Mouse (Mus musculus): ENCODE measurements around the gene Immp2l. TPM values are rescaled to one million over a fixed set of nuclear protein-coding genes. Genes with fewer than 3 reads are reported as not detected.

Gene Immp2l
- polyA plus RNA-seq, 1 experiment from 2014 or later, result 16.3 TPM

DNA sequence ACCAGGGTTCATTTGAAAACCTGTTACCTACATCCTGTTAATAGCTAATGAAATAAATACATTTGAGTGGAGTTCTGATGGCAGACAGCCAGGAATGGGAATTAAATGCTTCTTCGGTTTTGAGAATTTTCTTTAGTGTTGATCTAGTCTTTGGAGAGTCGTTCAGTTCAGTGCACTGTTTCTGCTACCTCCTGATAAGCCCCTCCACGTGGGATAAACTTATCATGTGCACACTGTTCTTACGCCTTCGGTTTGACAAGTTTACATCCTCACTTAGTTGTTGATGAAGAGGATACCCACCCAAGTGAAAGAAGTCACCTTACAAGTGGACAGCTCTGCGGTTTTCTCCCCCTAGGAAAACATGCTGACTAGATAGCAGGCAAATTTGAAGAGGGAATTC lies 88.2 kb downstream of the Immp2l start:
- Histone ChIP-seq H3K4me1 (ENCODE audit: control insufficient read depth, insufficient read depth, low read length) (no peaks in the 10 kb centered on the region), H3K27ac (ENCODE audit: low read length) (no peak overlapping the region), H3K4me3 (replicated peaks; ENCODE audit: low read length) (no peak overlapping the region), H3K27me3 (ENCODE audit: control insufficient read depth, insufficient read depth, low read length) (no peaks in the 10 kb centered on the region), H3K9ac (ENCODE audit: low read length) (no peak overlapping the region), H3K9me3 (replicated peaks; ENCODE audit: control insufficient read depth, low read length) (no peaks in the 10 kb centered on the region), H3K4me2 (ENCODE audit: low read depth, low read length) (no peak overlapping the region), H3K36me3 (ENCODE audit: control insufficient read depth, insufficient read depth, low read length) (no peaks in the 10 kb centered on the region)
- 40% methylated on average over 6 of the region's 6 CpGs for WGBS
- ATAC-seq (ENCODE audit: insufficient read depth, low FRiP score), result no peak

GRCm38 (mm10) chr12:41118358-41118757 lies 94.5 kb downstream of the Immp2l start:
- H3K9me3 ChIP-seq (replicated peaks; ENCODE audit: control insufficient read depth, low read length), result no peaks in the 10 kb centered on the region
- H3K27ac ChIP-seq (ENCODE audit: low read length), result no peak overlapping the region
- H3K4me1 ChIP-seq (ENCODE audit: control insufficient read depth, insufficient read depth, low read length), result 0 out of 2 replicates have a peak, but pooled peaks cover 2% of the 10 kb centered on the region
- H3K36me3 ChIP-seq (ENCODE audit: control insufficient read depth, insufficient read depth, low read length), result no peaks in the 10 kb centered on the region
- no peak overlapping the region for H3K4me3 ChIP-seq (replicated peaks; ENCODE audit: low read length)
- H3K27me3 ChIP-seq (ENCODE audit: control insufficient read depth, insufficient read depth, low read length), result no peaks in the 10 kb centered on the region
- no peak overlapping the region for H3K9ac ChIP-seq (ENCODE audit: low read length)
- ATAC-seq (ENCODE audit: insufficient read depth, low FRiP score), result no peak
- no peak overlapping the region for H3K4me2 ChIP-seq (ENCODE audit: low read depth, low read length)

- H3K9me3 ChIP-seq (replicated peaks; ENCODE audit: control insufficient read depth, low read length), result no peaks in the 10 kb centered on the region
- H3K4me1 ChIP-seq (ENCODE audit: control insufficient read depth, insufficient read depth, low read length), result 0 out of 2 replicates have a peak, but pooled peaks cover 2% of the 10 kb centered on the region
- H3K4me2 ChIP-seq (ENCODE audit: low read depth, low read length), result no peak overlapping the region
- H3K36me3 ChIP-seq (ENCODE audit: control insufficient read depth, insufficient read depth, low read length), result no peaks in the 10 kb centered on the region
- no peak for ATAC-seq (ENCODE audit: insufficient read depth, low FRiP score)
- 48% methylated on average over 6 of the region's 6 CpGs for WGBS
- H3K27ac ChIP-seq (ENCODE audit: low read length), result no peak overlapping the region
- no peak overlapping the region for H3K4me3 ChIP-seq (replicated peaks; ENCODE audit: low read length)
- H3K27me3 ChIP-seq (ENCODE audit: control insufficient read depth, insufficient read depth, low read length), result no peaks in the 10 kb centered on the region
- H3K9ac ChIP-seq (ENCODE audit: low read length), result no peak overlapping the region
Measured at GRCm38 (mm10) chr12:41119657-41120056, 95.8 kb downstream of the Immp2l start.

GRCm38 (mm10) chr12:41123207-41123606 lies 99.3 kb downstream of the Immp2l start:
- no peak overlapping the region for H3K27ac ChIP-seq (ENCODE audit: low read length)
- no peaks in the 10 kb centered on the region for H3K36me3 ChIP-seq (ENCODE audit: control insufficient read depth, insufficient read depth, low read length)
- no peak for ATAC-seq (ENCODE audit: insufficient read depth, low FRiP score)
- no peak overlapping the region for H3K4me3 ChIP-seq (replicated peaks; ENCODE audit: low read length)
- H3K9me3 ChIP-seq (replicated peaks; ENCODE audit: control insufficient read depth, low read length), result no peaks in the 10 kb centered on the region
- H3K4me1 ChIP-seq (ENCODE audit: control insufficient read depth, insufficient read depth, low read length), result 0 out of 2 replicates have a peak, but pooled peaks cover 2% of the 10 kb centered on the region
- no peak overlapping the region for H3K4me2 ChIP-seq (ENCODE audit: low read depth, low read length)
- H3K27me3 ChIP-seq (ENCODE audit: control insufficient read depth, insufficient read depth, low read length), result no peaks in the 10 kb centered on the region
- 84% methylated on average over 2 of the region's 2 CpGs for WGBS
- H3K9ac ChIP-seq (ENCODE audit: low read length), result no peak overlapping the region

DNA sequence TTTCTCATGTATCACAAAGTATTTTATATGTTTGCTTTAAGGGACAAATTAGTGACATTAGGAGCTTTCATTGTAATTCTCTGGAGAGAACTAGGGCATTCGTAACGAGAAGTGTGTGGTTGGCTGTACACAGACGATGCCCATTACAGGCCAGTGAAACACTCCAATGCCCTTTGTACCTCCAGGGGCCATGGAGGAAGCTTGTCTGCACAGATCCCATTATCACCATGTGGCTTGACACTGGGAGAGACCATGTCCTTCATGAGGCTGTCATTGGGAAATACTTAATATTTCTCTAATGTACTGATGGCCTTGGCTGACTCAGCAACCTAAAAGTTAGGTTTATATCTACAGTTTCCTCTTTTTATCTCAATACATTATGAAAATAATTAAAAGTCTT lies 111.0 kb downstream of the Immp2l start:
- ATAC-seq (ENCODE audit: insufficient read depth, low FRiP score), result no peak
- no peaks in the 10 kb centered on the region for H3K4me1 ChIP-seq (ENCODE audit: control insufficient read depth, insufficient read depth, low read length)
- WGBS, result 67% methylated on average over 3 of the region's 3 CpGs
- H3K9ac ChIP-seq (ENCODE audit: low read length), result no peak overlapping the region
- no peak overlapping the region for H3K4me3 ChIP-seq (replicated peaks; ENCODE audit: low read length)
- no peaks in the 10 kb centered on the region for H3K36me3 ChIP-seq (ENCODE audit: control insufficient read depth, insufficient read depth, low read length)
- no peak overlapping the region for H3K27ac ChIP-seq (ENCODE audit: low read length)
- no peaks in the 10 kb centered on the region for H3K9me3 ChIP-seq (replicated peaks; ENCODE audit: control insufficient read depth, low read length)
- no peaks in the 10 kb centered on the region for H3K27me3 ChIP-seq (ENCODE audit: control insufficient read depth, insufficient read depth, low read length)
- H3K4me2 ChIP-seq (ENCODE audit: low read depth, low read length), result no peak overlapping the region

- Histone ChIP-seq H3K9ac (ENCODE audit: low read length) (no peak overlapping the region), H3K9me3 (replicated peaks; ENCODE audit: control insufficient read depth, low read length) (no peaks in the 10 kb centered on the region), H3K4me1 (ENCODE audit: control insufficient read depth, insufficient read depth, low read length) (no peaks in the 10 kb centered on the region), H3K4me3 (replicated peaks; ENCODE audit: low read length) (no peak overlapping the region), H3K4me2 (ENCODE audit: low read depth, low read length) (no peak overlapping the region), H3K36me3 (ENCODE audit: control insufficient read depth, insufficient read depth, low read length) (no peaks in the 10 kb centered on the region), H3K27me3 (ENCODE audit: control insufficient read depth, insufficient read depth, low read length) (no peaks in the 10 kb centered on the region), H3K27ac (ENCODE audit: low read length) (no peak overlapping the region)
- 70% methylated on average over 4 of the region's 4 CpGs for WGBS
- ATAC-seq (ENCODE audit: insufficient read depth, low FRiP score), result no peak
Measured at GRCm38 (mm10) chr12:41159543-41159942, 135.7 kb downstream of the Immp2l start.

DNA sequence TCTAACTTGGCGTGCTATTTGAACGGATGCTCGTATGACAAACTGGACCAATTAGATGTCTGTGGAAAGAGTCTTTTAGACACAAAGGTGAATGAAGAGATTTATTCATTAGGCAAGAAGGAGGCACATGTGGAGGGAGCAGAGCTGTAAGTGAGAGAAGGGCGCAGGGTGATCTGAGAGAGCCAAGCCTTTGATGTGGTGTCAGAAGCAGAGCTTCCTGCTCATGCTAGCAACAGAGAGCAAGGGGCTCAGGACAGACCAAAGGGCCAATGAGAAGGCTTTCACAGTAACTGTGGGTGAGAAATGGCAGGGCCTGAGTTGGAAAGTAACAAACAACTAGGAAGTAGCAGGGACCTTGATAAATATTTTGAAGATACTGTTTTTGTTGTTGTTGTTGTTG lies 143.9 kb downstream of the Immp2l start:
- no peak overlapping the region for H3K4me3 ChIP-seq (replicated peaks; ENCODE audit: low read length)
- H3K9me3 ChIP-seq (replicated peaks; ENCODE audit: control insufficient read depth, low read length), result no peaks in the 10 kb centered on the region
- H3K4me1 ChIP-seq (ENCODE audit: control insufficient read depth, insufficient read depth, low read length), result no peaks in the 10 kb centered on the region
- H3K27ac ChIP-seq (ENCODE audit: low read length), result no peak overlapping the region
- WGBS, result 87% methylated on average over 4 of the region's 4 CpGs
- H3K9ac ChIP-seq (ENCODE audit: low read length), result no peak overlapping the region
- ATAC-seq (ENCODE audit: insufficient read depth, low FRiP score), result no peak
- H3K4me2 ChIP-seq (ENCODE audit: low read depth, low read length), result no peak overlapping the region
- no peaks in the 10 kb centered on the region for H3K36me3 ChIP-seq (ENCODE audit: control insufficient read depth, insufficient read depth, low read length)
- H3K27me3 ChIP-seq (ENCODE audit: control insufficient read depth, insufficient read depth, low read length), result no peaks in the 10 kb centered on the region

DNA sequence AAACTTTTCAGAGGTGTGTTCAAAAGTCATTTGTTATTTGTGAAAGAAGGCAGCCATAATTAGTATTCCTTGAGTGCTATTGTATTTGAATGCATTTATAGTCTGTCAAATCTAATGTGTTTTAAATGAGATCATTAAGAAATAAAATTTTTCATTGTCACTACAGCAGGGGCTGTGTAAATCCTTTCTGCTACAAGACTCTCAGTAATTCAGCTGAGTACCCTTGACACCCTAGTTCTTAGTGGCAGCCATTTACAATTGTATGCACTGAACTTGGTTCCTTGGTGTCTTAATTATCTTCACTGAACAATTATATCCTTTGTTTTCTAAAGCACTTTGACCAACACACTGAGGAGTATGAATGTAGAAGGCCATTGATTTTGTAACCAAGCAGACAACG lies 146.2 kb downstream of the Immp2l start:
- Histone ChIP-seq H3K9me3 (replicated peaks; ENCODE audit: control insufficient read depth, low read length) (no peaks in the 10 kb centered on the region), H3K27ac (ENCODE audit: low read length) (no peak overlapping the region), H3K9ac (ENCODE audit: low read length) (no peak overlapping the region), H3K36me3 (ENCODE audit: control insufficient read depth, insufficient read depth, low read length) (no peaks in the 10 kb centered on the region), H3K4me3 (replicated peaks; ENCODE audit: low read length) (no peak overlapping the region), H3K4me2 (ENCODE audit: low read depth, low read length) (no peak overlapping the region), H3K4me1 (ENCODE audit: control insufficient read depth, insufficient read depth, low read length) (no peaks in the 10 kb centered on the region), H3K27me3 (ENCODE audit: control insufficient read depth, insufficient read depth, low read length) (no peaks in the 10 kb centered on the region)
- 68% methylated on average over 1 of the region's 1 CpGs for WGBS
- ATAC-seq (ENCODE audit: insufficient read depth, low FRiP score), result no peak

- Histone ChIP-seq H3K4me2 (ENCODE audit: low read depth, low read length) (no peak overlapping the region), H3K4me1 (ENCODE audit: control insufficient read depth, insufficient read depth, low read length) (no peaks in the 10 kb centered on the region), H3K36me3 (ENCODE audit: control insufficient read depth, insufficient read depth, low read length) (no peaks in the 10 kb centered on the region), H3K27ac (ENCODE audit: low read length) (no peak overlapping the region), H3K9ac (ENCODE audit: low read length) (no peak overlapping the region), H3K27me3 (ENCODE audit: control insufficient read depth, insufficient read depth, low read length) (no peaks in the 10 kb centered on the region), H3K9me3 (replicated peaks; ENCODE audit: control insufficient read depth, low read length) (no peaks in the 10 kb centered on the region), H3K4me3 (replicated peaks; ENCODE audit: low read length) (no peak overlapping the region)
- ATAC-seq (ENCODE audit: insufficient read depth, low FRiP score), result no peak
Measured at GRCm38 (mm10) chr12:41182856-41183255, 159.0 kb downstream of the Immp2l start.

GRCm38 (mm10) chr12:41185060-41185459 lies 161.2 kb downstream of the Immp2l start:
- Histone ChIP-seq H3K4me1 (ENCODE audit: control insufficient read depth, insufficient read depth, low read length) (no peaks in the 10 kb centered on the region), H3K36me3 (ENCODE audit: control insufficient read depth, insufficient read depth, low read length) (no peaks in the 10 kb centered on the region), H3K4me2 (ENCODE audit: low read depth, low read length) (no peak overlapping the region), H3K9me3 (replicated peaks; ENCODE audit: control insufficient read depth, low read length) (no peaks in the 10 kb centered on the region), H3K4me3 (replicated peaks; ENCODE audit: low read length) (no peak overlapping the region), H3K27ac (ENCODE audit: low read length) (no peak overlapping the region), H3K27me3 (ENCODE audit: control insufficient read depth, insufficient read depth, low read length) (no peaks in the 10 kb centered on the region), H3K9ac (ENCODE audit: low read length) (no peak overlapping the region)
- WGBS, result 72% methylated on average over 4 of the region's 4 CpGs
- ATAC-seq (ENCODE audit: insufficient read depth, low FRiP score), result no peak
